Mouse (Mus musculus) hindbrain, embryonic 12.5 days (tissue): ENCODE measurements at regions not wholly inside any gene's neighbourhood (a gene's known extent, or its start where the extent isn't known, plus 50 kb on each side); places are given as distances from the start of the nearest gene placed in this dataset.
A peak's percentile ranks its signal among the peaks of the same experiment; 100 is the strongest.

Experiments
- ATAC-seq: fragments of 200-750 bp; cut with Nextera tagmentation; 2 replicates; pipeline ENCODE4 v1.8.0; 2017; ENCODE audit warnings: moderate TSS enrichment; ENCODE audit not compliant: low FRiP score
- H3K27ac ChIP-seq: fragments of 300-500 bp; sonication (generic); 2 replicates; pipeline ENCODE4 v1.5.1; 2016; ENCODE audit warnings: mild to moderate bottlenecking
- H3K27me3 ChIP-seq: fragments of 300-500 bp; sonication (generic); 2 replicates; pipeline ENCODE4 v1.6.1; 2016; ENCODE audit warnings: mild to moderate bottlenecking
- H3K36me3 ChIP-seq: fragments of 300-500 bp; sonication (generic); 2 replicates; pipeline ENCODE4 v1.6.1; 2016; ENCODE audit warnings: mild to moderate bottlenecking
- H3K4me1 ChIP-seq: fragments of 300-500 bp; sonication (generic); 2 replicates; pipeline ENCODE4 v1.6.1; 2016
- H3K4me2 ChIP-seq: fragments of 300-500 bp; sonication (generic); replicated peaks from 2 replicates; pipeline ENCODE4 v1.6.1; 2016; ENCODE audit warnings: mild to moderate bottlenecking
- H3K4me3 ChIP-seq: fragments of 300-500 bp; sonication (generic); 2 replicates; pipeline ENCODE4 v1.5.1; 2016; ENCODE audit warnings: mild to moderate bottlenecking
- H3K9ac ChIP-seq: fragments of 300-500 bp; sonication (generic); 2 replicates; pipeline ENCODE4 v1.6.1; 2016; ENCODE audit warnings: mild to moderate bottlenecking, moderate library complexity
- H3K9me3 ChIP-seq: fragments of 300-500 bp; sonication (generic); replicated peaks from 2 replicates; pipeline ENCODE4 v1.6.1; 2016; ENCODE audit warnings: mild to moderate bottlenecking
- WGBS: fragments of 180-500 bp; shearing (Covaris S2); methylation state at CpG from one replicate; pipeline ENCODE4 v1.1.7; 2016; 5-methylcytosine and 5-hydroxymethylcytosine counted together

- Histone ChIP-seq H3K27ac (no peak overlapping the region), H3K4me3 (no peak overlapping the region), H3K4me2 (no peak overlapping the region), H3K36me3 (no peaks in the 10 kb centered on the region), H3K4me1 (no peaks in the 10 kb centered on the region), H3K9me3 (no peaks in the 10 kb centered on the region), H3K27me3 (no peaks in the 10 kb centered on the region), H3K9ac (no peak overlapping the region)
- WGBS: 83% methylated on average over 3 of the region's 3 CpGs
- ATAC-seq: no peak
Measured at GRCm38 (mm10) chr1:23532659-23533058, 135.1 kb upstream of the Ogfrl1 start.

- no peak overlapping the region for H3K4me2 ChIP-seq
- no peaks in the 10 kb centered on the region for H3K9me3 ChIP-seq
- H3K36me3 ChIP-seq: no peaks in the 10 kb centered on the region
- H3K27me3 ChIP-seq: no peaks in the 10 kb centered on the region
- H3K9ac ChIP-seq: no peak overlapping the region
- no peak overlapping the region for H3K27ac ChIP-seq
- peak; percentile 29; the same call in 1 of the 2 replicates for ATAC-seq
- WGBS: 74% methylated on average over 10 of the region's 10 CpGs
- no peak overlapping the region for H3K4me3 ChIP-seq
- no peaks in the 10 kb centered on the region for H3K4me1 ChIP-seq
Measured at GRCm38 (mm10) chr1:23536621-23537020, 139.0 kb upstream of the Ogfrl1 start.

GRCm38 (mm10) chr1:23538419-23538818 is 140.8 kb upstream of the Ogfrl1 start:
- Histone ChIP-seq H3K4me1 (no peaks in the 10 kb centered on the region), H3K4me3 (no peak overlapping the region), H3K27me3 (no peaks in the 10 kb centered on the region), H3K9ac (no peak overlapping the region), H3K4me2 (no peak overlapping the region), H3K9me3 (no peaks in the 10 kb centered on the region), H3K36me3 (no peaks in the 10 kb centered on the region), H3K27ac (no peak overlapping the region)
- 40% methylated on average over 6 of the region's 6 CpGs for WGBS
- ATAC-seq: no peak

- H3K4me3 ChIP-seq: no peak overlapping the region
- H3K4me2 ChIP-seq: no peak overlapping the region
- WGBS: 68% methylated on average over 7 of the region's 7 CpGs
- no peak for ATAC-seq
- no peaks in the 10 kb centered on the region for H3K36me3 ChIP-seq
- no peaks in the 10 kb centered on the region for H3K4me1 ChIP-seq
- no peaks in the 10 kb centered on the region for H3K9me3 ChIP-seq
- H3K27ac ChIP-seq: no peak overlapping the region
- H3K27me3 ChIP-seq: no peaks in the 10 kb centered on the region
- no peak overlapping the region for H3K9ac ChIP-seq
Measured at GRCm38 (mm10) chr1:23540594-23540993, 143.0 kb upstream of the Ogfrl1 start.

- no peaks in the 10 kb centered on the region for H3K36me3 ChIP-seq
- ATAC-seq: no peak
- H3K4me3 ChIP-seq: no peak overlapping the region
- H3K27me3 ChIP-seq: no peaks in the 10 kb centered on the region
- H3K27ac ChIP-seq: no peak overlapping the region
- 85% methylated on average over 3 of the region's 3 CpGs for WGBS
- H3K4me2 ChIP-seq: no peak overlapping the region
- no peaks in the 10 kb centered on the region for H3K9me3 ChIP-seq
- no peaks in the 10 kb centered on the region for H3K4me1 ChIP-seq
- no peak overlapping the region for H3K9ac ChIP-seq
Measured at GRCm38 (mm10) chr1:23555794-23556193, 158.2 kb upstream of the Ogfrl1 start.

GRCm38 (mm10) chr1:23568106-23568505 is 170.5 kb upstream of the Ogfrl1 start:
- Histone ChIP-seq H3K4me2 (no peak overlapping the region), H3K27me3 (no peaks in the 10 kb centered on the region), H3K4me1 (no peaks in the 10 kb centered on the region), H3K27ac (no peak overlapping the region), H3K36me3 (no peaks in the 10 kb centered on the region), H3K4me3 (no peak overlapping the region), H3K9ac (no peak overlapping the region), H3K9me3 (no peaks in the 10 kb centered on the region)
- 93% methylated on average over 5 of the region's 5 CpGs for WGBS
- no peak for ATAC-seq

- H3K27ac ChIP-seq: no peak overlapping the region
Measured at GRCm38 (mm10) chr1:23574461-23574860, 176.9 kb upstream of the Ogfrl1 start.

GRCm38 (mm10) chr1:23575005-23575404 is 177.4 kb upstream of the Ogfrl1 start:
- Histone ChIP-seq H3K9ac (no peak overlapping the region), H3K4me2 (no peak overlapping the region), H3K27me3 (no peaks in the 10 kb centered on the region), H3K4me3 (no peak overlapping the region), H3K27ac (no peak overlapping the region), H3K9me3 (no peaks in the 10 kb centered on the region), H3K4me1 (no peaks in the 10 kb centered on the region), H3K36me3 (no peaks in the 10 kb centered on the region)
- ATAC-seq: peak; percentile 67

More at GRCm38 (mm10) chr1:23574461-23574860, 176.9 kb upstream of the Ogfrl1 start:
- no peak for ATAC-seq
- H3K27me3 ChIP-seq: no peaks in the 10 kb centered on the region
- H3K4me2 ChIP-seq: no peak overlapping the region
- no peaks in the 10 kb centered on the region for H3K4me1 ChIP-seq
- no peak overlapping the region for H3K9ac ChIP-seq
- no peak overlapping the region for H3K4me3 ChIP-seq
- H3K9me3 ChIP-seq: no peaks in the 10 kb centered on the region
- no peaks in the 10 kb centered on the region for H3K36me3 ChIP-seq
- WGBS: 78% methylated on average over 7 of the region's 7 CpGs

GRCm38 (mm10) chr1:23575515-23575914 is 177.9 kb upstream of the Ogfrl1 start:
- Histone ChIP-seq H3K27me3 (no peaks in the 10 kb centered on the region), H3K4me1 (no peaks in the 10 kb centered on the region), H3K4me3 (no peak overlapping the region), H3K36me3 (no peaks in the 10 kb centered on the region), H3K9ac (no peak overlapping the region), H3K9me3 (no peaks in the 10 kb centered on the region), H3K27ac (no peak overlapping the region), H3K4me2 (no peak overlapping the region)
- ATAC-seq: no peak
- WGBS: 94% methylated on average over 2 of the region's 2 CpGs

GRCm38 (mm10) chr1:23576150-23576549 is 178.6 kb upstream of the Ogfrl1 start:
- 64% methylated on average over 5 of the region's 5 CpGs for WGBS

GRCm38 (mm10) chr1:23589414-23589942 is 172.1 kb upstream of the B3gat2 start:
- Histone ChIP-seq H3K4me3 (no peak overlapping the region), H3K4me2 (no peak overlapping the region), H3K9me3 (no peaks in the 10 kb centered on the region), H3K27ac (no peak overlapping the region), H3K9ac (no peak overlapping the region), H3K4me1 (no peaks in the 10 kb centered on the region), H3K36me3 (no peaks in the 10 kb centered on the region), H3K27me3 (no peaks in the 10 kb centered on the region)
- ATAC-seq: no peak
- 82% methylated on average over 6 of the region's 6 CpGs for WGBS

More at GRCm38 (mm10) chr1:23576150-23576549, 178.6 kb upstream of the Ogfrl1 start:
- Histone ChIP-seq H3K27me3 (no peaks in the 10 kb centered on the region), H3K4me1 (no peaks in the 10 kb centered on the region), H3K36me3 (no peaks in the 10 kb centered on the region), H3K27ac (no peak overlapping the region), H3K4me3 (no peak overlapping the region), H3K9ac (no peak overlapping the region), H3K9me3 (no peaks in the 10 kb centered on the region), H3K4me2 (no peak overlapping the region)
- ATAC-seq: no peak

- H3K27me3 ChIP-seq: no peaks in the 10 kb centered on the region
- H3K4me1 ChIP-seq: no peaks in the 10 kb centered on the region
- H3K9me3 ChIP-seq: no peaks in the 10 kb centered on the region
- H3K9ac ChIP-seq: no peak overlapping the region
- H3K27ac ChIP-seq: no peak overlapping the region
- WGBS: 82% methylated on average over 4 of the region's 4 CpGs
- ATAC-seq: no peak
- no peak overlapping the region for H3K4me3 ChIP-seq
- no peaks in the 10 kb centered on the region for H3K36me3 ChIP-seq
- H3K4me2 ChIP-seq: no peak overlapping the region
Measured at GRCm38 (mm10) chr1:23602710-23603291, 158.8 kb upstream of the B3gat2 start.

GRCm38 (mm10) chr1:23629366-23629765 is 132.2 kb upstream of the B3gat2 start:
- Histone ChIP-seq H3K36me3 (no peaks in the 10 kb centered on the region), H3K9me3 (no peaks in the 10 kb centered on the region), H3K4me3 (no peak overlapping the region), H3K27me3 (no peaks in the 10 kb centered on the region), H3K9ac (no peak overlapping the region), H3K4me2 (no peak overlapping the region), H3K27ac (no peak overlapping the region), H3K4me1 (no peaks in the 10 kb centered on the region)
- 47% methylated on average over 4 of the region's 4 CpGs for WGBS
- no peak for ATAC-seq
